Mouse (Mus musculus): Measurements from ENCODE around the gene Map2k1.

Gene Map2k1

DNA sequence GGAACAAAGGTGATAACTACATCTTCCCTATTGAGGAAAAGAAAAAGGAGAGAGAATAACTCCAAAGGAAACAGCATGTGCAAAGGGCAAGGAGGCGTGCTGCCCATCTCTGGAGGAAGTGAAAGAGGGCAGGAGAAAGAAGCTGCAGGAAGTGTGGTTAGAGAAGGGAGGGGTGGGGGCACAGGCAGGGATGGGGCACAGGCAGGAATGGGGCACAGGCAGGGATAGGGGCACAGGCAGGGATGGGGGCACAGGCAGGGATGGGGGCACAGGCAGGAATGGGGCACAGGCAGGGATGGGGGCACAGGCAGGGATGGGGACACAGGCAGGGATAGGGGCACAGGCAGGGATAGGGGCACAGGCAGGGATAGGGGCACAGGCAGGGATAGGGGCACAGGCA, 4.1 kb downstream of the Map2k1 start:
- DNase-seq (ENCODE audit: low read depth, low spot score) = no peak

DNA sequence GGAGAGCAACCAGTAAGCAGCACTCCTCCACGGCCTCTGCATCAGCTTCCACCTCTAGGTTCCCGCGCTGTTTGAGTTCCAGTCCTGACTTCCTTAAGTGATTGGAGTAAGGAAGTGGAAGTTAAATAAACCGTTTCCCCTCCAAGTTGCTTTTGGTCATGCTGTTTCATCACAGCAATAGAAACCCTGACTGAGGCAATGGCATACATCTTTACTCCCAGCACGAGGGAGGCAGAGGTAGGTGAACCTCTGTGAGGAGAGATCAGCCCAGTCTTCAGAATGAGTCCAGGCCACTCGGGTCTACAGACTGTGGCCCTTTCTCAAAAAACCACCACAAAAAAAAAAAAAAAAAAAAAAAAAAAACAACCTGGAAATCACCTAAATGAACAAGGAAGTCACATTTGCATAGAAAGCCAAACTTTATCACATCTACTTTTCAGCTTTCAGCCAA, 11.0 kb downstream of the Map2k1 start:
- no peak for DNase-seq (ENCODE audit: low read depth, low spot score)

- no peak for DNase-seq (ENCODE audit: low read depth, low spot score)
Observed at GRCm38 (mm10) chr9:64240681-64241080, 12.8 kb downstream of the Map2k1 start.

DNA sequence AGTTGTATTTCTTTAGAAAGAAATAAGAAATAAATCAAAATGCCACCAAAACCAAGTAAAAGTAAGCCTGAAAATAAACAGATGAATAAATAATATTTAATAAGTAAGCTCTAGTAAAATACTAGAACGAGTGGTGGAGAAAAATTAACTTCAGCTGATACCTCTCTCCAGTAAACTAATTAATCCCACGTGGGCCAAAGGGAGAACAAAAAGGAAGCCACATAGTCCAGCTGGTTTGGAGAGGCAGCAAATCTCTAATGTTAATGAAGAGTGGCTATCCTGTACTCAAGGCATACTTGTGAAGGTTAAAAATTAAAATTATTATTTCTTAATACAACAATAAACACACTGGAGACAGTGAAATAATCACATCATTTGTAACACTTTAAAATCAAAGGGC, 13.3 kb downstream of the Map2k1 start:
- DNase-seq (ENCODE audit: low read depth, low spot score) = no peak

DNA sequence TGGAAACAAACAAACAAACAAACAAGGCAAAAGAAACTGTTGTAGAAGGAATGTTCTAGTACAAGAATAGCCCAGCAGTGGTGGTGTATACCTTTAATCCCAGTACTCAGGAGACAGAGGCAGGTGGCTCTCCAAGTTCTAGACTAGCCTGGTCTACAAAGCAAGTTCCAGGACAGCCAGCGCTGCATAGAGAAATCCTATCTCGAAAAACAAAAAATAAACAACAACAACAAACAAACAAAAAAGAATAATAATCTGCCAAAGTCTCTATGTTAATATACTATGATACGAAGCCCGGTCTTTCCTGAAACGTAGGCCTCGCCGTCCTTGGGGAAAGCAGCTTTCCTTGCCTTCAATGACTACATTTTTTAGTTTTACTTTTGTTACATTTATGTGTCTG, 17.4 kb downstream of the Map2k1 start:
- DNase-seq (ENCODE audit: low read depth, low spot score) = no peak

DNA sequence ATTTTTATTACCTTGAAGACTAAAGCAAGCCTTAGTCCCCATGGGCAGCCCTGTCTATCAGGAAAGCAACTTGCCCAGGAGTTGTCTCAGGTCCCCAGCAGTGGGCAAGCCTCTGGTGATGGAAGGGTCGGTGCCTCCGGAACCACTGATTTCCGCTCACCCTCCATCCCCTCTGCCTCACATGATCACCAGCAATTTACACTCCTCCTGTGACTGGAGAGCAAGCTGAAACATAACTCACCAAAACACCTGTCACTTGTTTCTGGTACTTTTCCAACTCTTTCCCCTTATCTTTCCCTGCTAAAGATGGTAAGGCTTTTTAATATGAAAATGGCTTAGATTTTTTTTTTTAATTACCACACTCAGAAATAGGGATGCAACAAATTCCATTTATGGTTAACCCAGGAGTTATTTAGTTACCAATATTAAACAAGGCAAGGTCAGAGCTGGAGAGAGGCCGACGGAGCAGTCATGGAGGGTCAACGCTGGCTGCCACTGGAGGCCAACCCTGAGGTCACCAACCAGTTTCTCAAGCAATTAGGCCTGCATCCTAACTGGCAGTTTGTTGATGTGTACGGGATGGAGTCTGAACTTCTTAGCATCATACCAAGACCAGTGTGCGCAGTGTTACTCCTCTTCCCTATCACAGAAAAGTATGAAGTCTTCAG, 18.5 kb downstream of the Map2k1 start, which contains the start of gene Uchl4:
Gene Uchl4 (plus strand): TSS at position 434 of the 668 bp plus-strand sequence.
- DNase-seq (ENCODE audit: low read depth, low spot score) = no peak

DNA sequence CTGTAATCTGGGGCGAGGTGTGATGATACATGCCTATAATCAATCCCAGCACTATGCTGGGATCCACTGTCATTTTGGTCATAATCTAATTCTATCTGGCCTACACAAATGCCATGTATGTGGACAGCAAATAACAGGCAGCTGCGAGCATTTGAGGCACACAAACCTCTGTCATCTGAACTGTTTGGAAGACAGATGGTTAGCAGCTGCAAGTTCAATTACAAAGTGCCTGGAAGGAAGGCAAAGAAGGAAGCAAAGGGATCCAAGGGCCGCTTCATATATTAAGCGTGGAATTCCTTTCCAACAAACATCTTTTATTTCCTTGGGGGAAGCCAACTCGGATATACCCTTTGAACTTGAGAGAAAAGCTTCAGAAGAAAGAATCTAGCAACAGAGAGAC, 19.8 kb downstream of the Map2k1 start:
- DNase-seq (ENCODE audit: low read depth, low spot score) = no peak

DNA sequence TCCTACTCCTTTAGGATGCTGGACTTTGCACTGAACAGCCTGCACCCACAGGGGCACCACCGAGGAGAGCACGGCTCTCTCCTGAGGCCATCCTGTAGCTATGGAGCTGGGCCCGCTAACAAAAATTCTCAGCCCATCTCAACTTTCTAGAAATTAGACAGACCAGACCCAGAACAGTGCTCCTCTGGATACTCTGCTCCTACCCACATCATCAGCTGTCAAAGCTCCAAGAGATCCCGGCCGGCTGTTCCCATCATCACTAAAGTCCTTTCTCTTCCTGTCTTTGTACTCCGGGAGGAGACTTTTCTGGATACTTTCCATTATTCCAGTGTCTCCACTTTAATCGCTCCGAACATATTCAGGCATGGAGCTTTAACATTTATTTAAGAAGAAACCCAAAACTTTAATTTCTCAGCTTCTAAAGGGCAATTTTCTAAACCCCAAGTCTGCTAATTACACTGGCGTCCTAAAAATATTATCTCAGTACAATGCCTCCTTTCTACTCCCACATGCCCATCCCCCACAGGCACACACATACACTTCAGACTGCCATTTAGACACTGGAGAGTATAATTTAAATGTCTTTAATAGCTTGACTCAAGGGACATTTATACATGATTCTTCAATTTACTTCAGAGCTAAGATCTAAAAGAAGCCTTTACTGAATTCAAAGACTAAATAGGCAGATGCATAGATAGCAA, 21.0 kb downstream of the Map2k1 start:
- DNase-seq (ENCODE audit: low read depth, low spot score) = no peak

DNA sequence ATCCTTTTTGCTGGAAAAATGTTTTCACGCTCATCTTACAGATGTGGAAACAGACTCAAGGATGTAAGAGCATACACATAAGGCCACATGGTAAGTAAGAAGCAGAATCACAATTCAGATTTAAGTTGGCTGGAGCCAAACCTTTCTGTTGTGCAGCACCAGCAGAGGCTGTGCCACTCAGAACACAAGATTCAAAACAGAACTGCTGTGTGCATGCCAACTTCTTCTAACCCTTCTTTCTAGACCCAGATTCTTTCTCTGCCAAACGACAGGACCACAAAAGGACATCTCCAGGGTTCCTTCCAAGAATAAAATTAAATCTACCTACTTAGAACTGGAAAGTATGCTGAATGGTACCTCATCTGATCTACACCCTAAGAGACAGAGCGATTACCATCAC, 21.8 kb downstream of the Map2k1 start:
- DNase-seq (ENCODE audit: low read depth, low spot score) = no peak

GRCm38 (mm10) chr9:64231171-64231570, 22.3 kb downstream of the Map2k1 start:
- no peak for DNase-seq (ENCODE audit: low read depth, low spot score)

- no peak for DNase-seq (ENCODE audit: low read depth, low spot score)
Observed at GRCm38 (mm10) chr9:64228972-64229371, 24.5 kb downstream of the Map2k1 start.

DNA sequence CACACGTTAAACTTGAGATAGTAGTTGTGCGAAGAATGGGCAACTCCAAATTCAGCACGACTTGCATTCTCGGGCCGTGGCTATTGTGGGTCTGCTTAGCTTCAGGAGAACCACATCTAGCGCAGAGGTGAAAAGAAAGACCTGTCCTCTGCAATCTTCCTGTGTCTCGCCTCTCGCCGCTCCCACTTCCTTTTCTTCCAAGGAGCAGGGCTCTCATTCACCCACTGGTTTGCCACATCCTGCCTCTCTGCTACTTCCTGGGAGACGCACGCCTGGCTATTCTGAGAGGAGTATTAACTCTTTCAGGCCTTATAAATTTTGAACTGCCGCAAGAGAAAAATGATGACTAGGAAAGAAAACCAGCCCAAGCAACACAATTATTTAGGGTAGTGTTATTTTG, 25.7 kb downstream of the Map2k1 start:
- DNase-seq (ENCODE audit: low read depth, low spot score) = no peak

- no peak for DNase-seq (ENCODE audit: low read depth, low spot score)
Observed at GRCm38 (mm10) chr9:64225805-64226204, 27.6 kb downstream of the Map2k1 start.

DNA sequence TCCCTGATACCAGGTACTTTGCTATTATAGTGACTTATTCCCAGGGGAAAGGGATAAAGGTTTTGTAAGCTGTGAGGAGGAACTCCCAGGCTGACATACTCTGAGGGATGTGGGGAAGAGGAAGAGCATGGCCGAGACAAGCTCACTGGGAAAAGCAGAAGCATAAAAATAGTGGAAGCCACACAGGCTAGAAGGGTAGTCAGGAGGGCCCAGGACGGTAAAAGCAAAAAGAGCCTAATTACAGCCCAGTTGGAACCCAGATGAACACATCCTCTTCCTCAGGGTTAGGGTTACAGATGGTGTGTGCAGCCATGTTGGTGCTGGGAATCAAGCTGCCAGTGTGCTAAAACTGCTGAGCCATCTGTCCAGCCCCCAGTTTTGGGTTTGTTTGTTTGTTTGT, 31.3 kb downstream of the Map2k1 start:
- DNase-seq (ENCODE audit: low read depth, low spot score) = no peak

DNA sequence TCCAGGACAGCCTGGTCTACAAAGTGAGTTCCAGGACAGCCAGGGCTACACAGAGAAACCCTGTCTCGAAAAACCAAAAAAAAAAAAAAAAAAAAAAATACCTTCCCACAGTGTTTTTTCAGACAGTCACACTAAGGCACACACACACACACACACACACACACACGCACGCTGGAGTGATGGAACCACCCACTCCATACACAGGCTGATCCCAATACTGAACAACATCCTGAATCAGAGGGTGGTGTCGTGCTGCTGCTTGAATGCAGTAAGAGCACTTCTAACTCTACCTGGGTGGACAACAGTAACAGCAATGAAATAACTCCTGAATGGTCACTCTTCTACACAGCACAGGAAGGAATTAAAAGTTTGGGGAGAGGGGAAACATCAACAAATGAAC, 32.0 kb downstream of the Map2k1 start:
- no peak for DNase-seq (ENCODE audit: low read depth, low spot score)

- DNase-seq (ENCODE audit: low read depth, low spot score) = no peak
Observed at GRCm38 (mm10) chr9:64220603-64221002, 32.8 kb downstream of the Map2k1 start.

DNA sequence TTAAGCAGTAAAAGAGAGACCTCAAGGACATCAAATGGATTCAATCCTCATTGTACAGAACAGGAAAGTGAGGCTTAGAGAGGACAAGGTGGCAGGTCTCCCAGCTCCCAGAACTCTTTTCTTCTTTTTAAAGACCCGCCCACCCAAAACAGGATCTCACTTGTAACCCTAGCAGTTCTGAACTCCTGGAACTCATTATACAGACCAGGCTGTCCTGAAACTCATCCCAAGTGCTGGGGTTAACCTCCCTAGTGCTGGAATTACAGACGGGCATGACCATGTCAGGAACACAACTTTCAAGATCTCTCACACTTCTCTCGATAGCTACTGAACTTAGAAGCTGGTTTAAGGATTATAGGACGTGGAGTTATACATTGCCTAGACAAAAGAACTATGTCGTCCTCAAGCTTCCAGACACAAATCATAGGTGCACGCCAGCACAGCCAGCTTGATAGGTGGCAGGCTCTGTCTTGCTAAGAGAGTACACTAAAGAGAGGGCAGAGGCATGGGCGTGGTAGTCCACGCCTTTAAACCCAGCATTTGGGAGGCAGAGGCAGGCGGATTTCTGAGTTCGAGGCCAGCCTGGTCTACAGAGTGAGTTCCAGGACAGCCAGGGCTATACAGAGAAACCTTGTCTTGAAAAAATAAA, 33.5 kb downstream of the Map2k1 start:
- no peak for DNase-seq (ENCODE audit: low read depth, low spot score)

GRCm38 (mm10) chr9:64219305-64219704, 34.1 kb downstream of the Map2k1 start:
- no peak for DNase-seq (ENCODE audit: low read depth, low spot score)

DNA sequence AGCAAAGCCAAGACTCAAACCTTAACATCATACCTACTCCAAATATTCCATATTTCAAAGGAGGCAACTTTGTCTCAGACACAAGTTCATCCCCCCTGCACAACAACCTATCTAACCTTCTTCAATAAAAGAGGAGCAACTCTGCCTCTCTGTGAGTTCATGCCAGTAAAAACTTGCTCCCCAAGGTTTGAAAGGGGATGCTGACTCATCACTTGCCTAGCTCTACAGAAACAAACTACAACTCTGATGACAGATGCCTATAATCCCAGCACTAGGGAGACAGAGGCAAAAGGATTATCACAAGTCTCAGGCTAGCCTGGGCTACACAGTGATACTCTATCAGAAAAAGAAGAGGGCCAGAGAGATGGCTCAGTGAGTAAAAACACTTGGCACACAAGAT, 35.5 kb downstream of the Map2k1 start:
- no peak for DNase-seq (ENCODE audit: low read depth, low spot score)

DNA sequence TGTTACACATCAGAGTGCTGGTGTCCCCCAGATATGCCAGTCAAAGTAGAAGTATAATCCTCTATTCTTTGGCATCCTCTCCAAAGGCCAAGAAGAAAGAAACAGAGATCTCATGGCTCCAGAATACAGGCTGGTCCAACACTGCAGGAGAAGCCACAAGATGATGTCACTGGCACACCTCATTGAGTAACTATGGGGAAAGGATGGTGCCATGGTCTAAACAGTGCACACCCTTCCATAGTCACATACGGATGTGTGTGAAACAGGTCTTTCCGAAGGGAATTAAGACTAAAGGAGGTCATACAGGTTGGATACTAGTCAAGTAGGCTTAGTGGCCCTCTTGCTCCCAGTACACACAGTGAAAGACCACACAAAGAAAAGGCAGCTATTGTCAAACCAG, 36.8 kb downstream of the Map2k1 start:
- no peak for DNase-seq (ENCODE audit: low read depth, low spot score)

DNA sequence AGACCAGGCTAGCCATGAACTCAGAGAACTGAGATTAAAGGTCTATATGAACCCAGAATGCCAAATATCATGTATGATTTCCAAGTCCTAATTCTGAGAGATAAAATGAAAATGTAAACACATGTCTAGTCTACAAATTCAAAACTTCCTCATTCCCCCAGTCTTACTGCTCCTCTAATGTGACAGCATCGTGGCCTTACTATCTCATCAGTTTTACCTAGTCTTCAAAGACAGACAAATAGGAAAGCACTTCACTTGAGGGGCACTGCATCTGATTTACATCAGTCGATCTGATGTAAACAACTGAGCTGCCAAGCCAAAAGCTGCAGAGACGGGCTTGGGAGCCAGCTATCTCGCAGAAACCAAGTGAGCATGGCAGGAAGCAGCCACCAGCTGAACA, 37.3 kb downstream of the Map2k1 start:
- no peak for DNase-seq (ENCODE audit: low read depth, low spot score)

GRCm38 (mm10) chr9:64214452-64214851, 39.0 kb downstream of the Map2k1 start:
- DNase-seq (ENCODE audit: low read depth, low spot score) = no peak

All from WW6 (cell line).